Mouse (Mus musculus) kidney, adult 18-20 months (tissue): ENCODE results near the gene Ccdc40.
A peak's percentile ranks its signal among the peaks of the same experiment; 100 is the strongest.

Experiments
- DNase-seq: peaks from one replicate; pipeline ENCODE4 v3.0.0; 2021

Gene Ccdc40

GRCm38 (mm10) chr11:119208870-119209370, 19.5 kb upstream of the Ccdc40 start:
- no peak for DNase-seq

- DNase-seq: no peak
Observed at GRCm38 (mm10) chr11:119209371-119210025, 18.9 kb upstream of the Ccdc40 start.

GRCm38 (mm10) chr11:119210321-119211100, 17.9 kb upstream of the Ccdc40 start:
- peak; percentile 53 for DNase-seq

- DNase-seq: no peak
Observed at GRCm38 (mm10) chr11:119211604-119212309, 16.6 kb upstream of the Ccdc40 start.

GRCm38 (mm10) chr11:119213166-119213885, 15.0 kb upstream of the Ccdc40 start:
- peak; percentile 51 for DNase-seq

GRCm38 (mm10) chr11:119215038-119215904, 13.1 kb upstream of the Ccdc40 start:
- DNase-seq: peak; percentile 55

GRCm38 (mm10) chr11:119215905-119216507, 12.4 kb upstream of the Ccdc40 start:
- peak; percentile 86 for DNase-seq

GRCm38 (mm10) chr11:119217861-119218260, 10.5 kb upstream of the Ccdc40 start:
- DNase-seq: no peak

GRCm38 (mm10) chr11:119219816-119220465, 8.4 kb upstream of the Ccdc40 start:
- DNase-seq: peak; percentile 85

- DNase-seq: no peak
Observed at GRCm38 (mm10) chr11:119221812-119222510, 6.4 kb upstream of the Ccdc40 start.

GRCm38 (mm10) chr11:119223124-119223890, 5.1 kb upstream of the Ccdc40 start:
- DNase-seq: no peak

GRCm38 (mm10) chr11:119224926-119225325, 3.4 kb upstream of the Ccdc40 start:
- DNase-seq: no peak

- DNase-seq: no peak
Observed at GRCm38 (mm10) chr11:119225634-119226033, 2.7 kb upstream of the Ccdc40 start.

GRCm38 (mm10) chr11:119227591-119227990, 781 bp upstream of the Ccdc40 start:
- no peak for DNase-seq

GRCm38 (mm10) chr11:119228846-119229626, 664 bp downstream of the Ccdc40 start:
- peak; percentile 65 for DNase-seq

- no peak for DNase-seq
Observed at GRCm38 (mm10) chr11:119234770-119235169, 6.4 kb downstream of the Ccdc40 start.

- peak; percentile 65 for DNase-seq
Observed at GRCm38 (mm10) chr11:119235596-119235995, 7.2 kb downstream of the Ccdc40 start.

- DNase-seq: no peak
Observed at GRCm38 (mm10) chr11:119236354-119236753, 8.0 kb downstream of the Ccdc40 start.
